Mouse (Mus musculus) left cerebral cortex, adult 11 months (tissue): ENCODE measurements around the gene Fam208a.

Source experiments
- DNase-seq: peaks from one replicate; pipeline ENCODE4 v3.0.0; 2022; ENCODE audit warnings: low spot score

Fam208a gene

DNA sequence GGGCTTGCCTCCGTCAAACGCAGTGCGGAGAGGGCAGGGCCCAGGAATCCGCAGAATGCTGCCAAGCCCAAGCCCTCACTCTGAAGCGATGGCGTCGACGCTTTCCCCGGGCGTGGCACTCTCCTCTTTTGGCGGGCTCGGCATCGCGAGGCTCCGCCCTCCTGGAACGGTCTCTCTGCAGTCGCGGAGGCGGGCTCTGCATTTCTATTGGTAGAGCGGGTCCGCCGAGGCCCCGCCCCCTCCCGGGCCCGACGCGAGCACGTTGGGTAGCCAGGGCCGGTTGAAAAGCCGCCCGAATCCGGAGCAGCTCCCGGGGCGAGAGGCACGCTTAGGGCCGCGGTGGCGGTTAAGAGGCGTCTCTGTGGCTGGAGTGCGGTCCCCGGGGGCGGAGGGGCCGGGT is at the start of gene Fam208a:
Fam208a (plus strand) TSS at position 262 of the 400 bp plus-strand sequence.
- DNase-seq = peak; percentile 90

DNA sequence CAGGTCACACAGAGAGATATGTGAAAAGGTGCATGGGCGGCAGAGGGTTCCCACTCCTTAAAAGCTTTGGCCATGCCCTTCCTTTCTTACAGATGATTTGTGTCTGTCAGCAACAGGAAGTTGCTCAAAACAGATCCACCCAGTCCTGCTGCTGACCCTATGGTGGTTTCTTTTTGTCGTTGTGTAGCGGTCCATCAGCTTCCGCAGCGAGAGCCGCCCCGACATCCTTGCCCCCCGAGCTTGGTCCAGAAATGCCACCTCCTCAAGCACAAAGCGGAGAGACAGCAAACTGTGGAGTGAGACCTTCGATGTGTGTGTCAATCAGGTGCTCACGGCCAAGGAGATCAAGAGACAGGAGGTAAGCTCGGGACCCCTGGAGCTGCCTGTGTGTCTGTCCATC is 49.2 kb upstream of the Fam208a start:
- DNase-seq = no peak

DNA sequence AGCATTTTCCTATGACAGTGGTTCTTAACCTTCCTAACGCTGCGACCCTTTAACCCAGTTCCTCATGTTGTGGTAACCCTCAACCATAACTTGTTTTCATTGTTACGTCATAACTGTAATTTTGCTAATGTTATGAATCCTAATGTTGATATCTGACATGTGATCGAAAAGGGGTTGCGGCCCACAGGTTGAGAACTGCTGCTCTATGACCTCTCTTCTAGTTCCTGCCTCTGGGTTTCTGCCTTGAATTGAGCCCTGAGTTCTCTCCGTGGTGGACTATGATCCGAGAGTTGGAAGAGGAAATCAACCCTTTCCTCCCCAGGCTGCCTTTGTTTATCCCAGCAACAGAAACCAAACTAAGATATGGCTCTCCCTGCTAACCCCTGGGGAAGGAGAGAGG is 47.2 kb upstream of the Fam208a start:
- no peak for DNase-seq

DNA sequence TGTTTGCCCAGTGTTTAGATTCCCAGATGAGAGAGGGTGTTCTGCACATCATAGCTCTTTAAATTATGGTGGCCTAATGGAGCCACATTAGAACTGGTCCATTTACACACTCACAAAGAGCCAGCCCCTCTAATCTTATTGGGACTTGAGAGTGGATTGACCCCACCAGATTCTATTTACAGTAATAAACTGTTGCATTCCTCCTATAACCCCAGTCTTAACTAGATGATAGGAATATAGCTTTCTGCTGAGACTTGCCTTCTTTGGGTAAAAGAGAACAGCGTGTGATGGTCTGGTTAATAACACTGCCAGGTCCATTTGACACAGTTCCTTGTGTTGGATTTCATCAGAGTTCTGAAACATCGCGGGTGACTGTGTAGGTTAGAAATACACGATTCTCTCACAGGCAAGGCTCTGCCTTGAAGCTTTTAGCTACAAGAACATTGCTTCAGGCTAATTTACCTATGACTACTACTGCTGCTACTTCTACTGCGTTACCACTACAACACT is 45.3 kb upstream of the Fam208a start:
- no peak for DNase-seq

DNA sequence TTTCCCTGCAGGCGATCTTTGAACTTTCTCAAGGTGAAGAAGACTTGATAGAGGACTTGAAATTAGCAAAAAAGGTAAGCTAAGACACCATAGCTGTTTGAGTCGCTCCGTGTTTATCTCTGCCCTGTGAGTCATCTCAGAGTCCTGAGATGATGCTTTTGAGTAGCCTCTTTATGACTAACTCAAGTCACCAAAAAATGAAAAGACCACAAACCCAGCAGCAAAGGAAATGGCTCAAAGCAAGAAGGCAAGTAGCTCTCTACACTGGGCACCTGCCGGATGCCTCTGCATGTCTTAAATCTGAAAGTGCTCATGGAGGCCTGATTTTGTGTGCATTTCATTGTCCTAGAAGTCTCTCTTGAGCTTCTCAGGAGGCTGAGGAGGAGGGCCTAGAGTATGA is 44.5 kb upstream of the Fam208a start:
- no peak for DNase-seq

GRCm38 (mm10) chr14:27388616-27389015 is 40.0 kb upstream of the Fam208a start:
- DNase-seq = no peak

DNA sequence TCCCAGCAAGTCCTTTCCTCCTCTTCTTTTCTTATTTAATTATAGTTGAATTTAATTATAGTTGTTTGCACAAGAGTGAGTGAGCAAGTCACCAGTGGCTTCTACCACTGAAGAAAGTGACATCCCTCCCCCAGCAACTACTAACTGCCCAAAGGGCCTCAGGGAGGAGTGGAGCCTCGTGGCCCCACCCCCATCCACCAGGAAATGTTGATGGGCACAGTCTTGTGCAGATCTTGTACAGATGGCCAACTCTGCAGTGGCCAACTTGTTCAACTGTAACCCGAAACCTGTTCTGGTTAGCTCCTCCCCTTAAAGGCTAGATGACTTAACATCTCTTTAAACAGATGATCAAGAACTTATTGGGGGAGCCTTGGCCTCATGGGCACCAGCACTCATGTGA is 38.9 kb upstream of the Fam208a start:
- DNase-seq = no peak

DNA sequence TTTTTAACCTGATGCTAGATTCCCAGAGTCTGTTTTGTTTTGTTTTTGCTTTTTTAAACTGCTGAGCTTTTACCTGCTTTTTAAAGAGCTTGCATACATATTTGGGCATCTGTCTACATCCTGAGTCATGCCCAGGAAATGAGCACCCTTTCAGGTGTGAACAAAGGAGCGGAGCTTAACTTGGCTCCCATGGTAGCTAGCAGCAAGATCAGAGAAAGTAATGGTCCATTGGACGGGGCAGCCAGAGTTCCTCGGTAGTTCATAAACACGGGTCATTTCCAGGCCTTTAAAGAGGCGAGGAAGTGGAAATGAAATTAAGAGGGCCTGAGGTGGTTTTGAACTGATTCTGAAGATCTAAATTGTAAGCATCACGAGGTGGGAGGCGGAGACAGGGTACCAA is 38.0 kb upstream of the Fam208a start:
- no peak for DNase-seq

DNA sequence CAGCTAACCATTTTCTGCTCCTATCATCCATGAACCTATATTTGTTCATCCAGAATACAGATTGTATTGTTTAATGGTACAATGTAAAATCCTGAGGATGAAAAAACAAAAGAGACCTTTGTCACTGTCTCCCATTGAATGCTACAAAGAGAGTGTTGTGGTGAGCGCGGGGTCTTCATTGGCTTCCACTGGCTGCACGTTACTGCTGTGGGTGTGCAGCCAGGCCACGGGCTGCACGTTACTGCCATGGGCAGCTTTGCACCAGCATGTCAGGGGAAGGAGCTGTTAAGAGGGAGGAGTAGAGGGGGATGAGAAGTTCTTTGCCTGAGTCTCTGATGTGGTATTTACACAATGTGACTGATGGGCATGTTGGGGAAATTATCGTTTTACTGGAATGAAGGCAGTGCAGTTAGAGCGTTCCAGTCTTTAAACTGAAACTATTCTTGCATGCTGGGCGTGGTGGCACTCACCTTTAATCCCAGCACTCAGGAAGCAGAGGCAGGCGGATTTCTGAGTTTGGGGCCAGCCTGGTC is 36.8 kb upstream of the Fam208a start:
- DNase-seq = no peak

DNA sequence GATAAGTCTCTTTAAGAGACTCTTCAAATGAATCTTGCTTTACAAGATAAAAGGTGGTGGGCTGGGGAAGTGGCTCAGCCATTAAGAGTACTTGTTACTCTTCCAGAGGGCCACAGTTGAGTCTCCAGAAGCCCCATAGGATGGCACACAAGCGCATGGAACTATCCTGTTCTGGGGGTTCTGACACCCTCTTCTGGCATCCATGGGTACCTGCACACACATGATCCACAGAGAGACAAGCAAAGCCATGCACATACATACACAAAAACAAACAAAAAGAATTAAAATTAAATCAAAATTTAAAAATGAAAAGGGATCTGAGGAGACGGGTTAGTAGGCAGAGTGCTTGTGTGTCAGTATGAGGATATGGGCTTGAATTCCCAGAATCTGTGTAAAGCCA is 36.0 kb upstream of the Fam208a start:
- no peak for DNase-seq

GRCm38 (mm10) chr14:27393806-27394205 is 34.8 kb upstream of the Fam208a start:
- DNase-seq = no peak

DNA sequence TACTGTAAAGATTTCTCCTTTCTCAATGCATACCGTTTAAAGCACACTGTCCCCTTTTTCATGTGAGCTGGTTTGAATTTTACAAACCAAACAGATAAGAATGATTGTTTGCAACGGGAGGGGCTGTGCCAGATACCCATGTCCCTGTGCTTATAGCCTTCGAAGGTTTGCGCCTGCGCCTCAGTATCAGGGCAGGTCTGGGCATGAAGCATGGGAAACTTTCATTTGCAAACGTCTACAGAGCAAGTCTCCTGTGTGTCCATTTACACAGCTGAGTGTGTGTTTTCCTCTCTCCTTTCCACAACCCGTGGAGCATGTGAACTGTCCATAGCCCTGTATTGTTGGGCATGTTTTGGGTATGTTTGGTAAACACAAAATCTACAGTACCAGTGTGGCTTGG is 32.2 kb upstream of the Fam208a start:
- no peak for DNase-seq

- DNase-seq = no peak
Observed at GRCm38 (mm10) chr14:27397526-27397925, 31.1 kb upstream of the Fam208a start.

DNA sequence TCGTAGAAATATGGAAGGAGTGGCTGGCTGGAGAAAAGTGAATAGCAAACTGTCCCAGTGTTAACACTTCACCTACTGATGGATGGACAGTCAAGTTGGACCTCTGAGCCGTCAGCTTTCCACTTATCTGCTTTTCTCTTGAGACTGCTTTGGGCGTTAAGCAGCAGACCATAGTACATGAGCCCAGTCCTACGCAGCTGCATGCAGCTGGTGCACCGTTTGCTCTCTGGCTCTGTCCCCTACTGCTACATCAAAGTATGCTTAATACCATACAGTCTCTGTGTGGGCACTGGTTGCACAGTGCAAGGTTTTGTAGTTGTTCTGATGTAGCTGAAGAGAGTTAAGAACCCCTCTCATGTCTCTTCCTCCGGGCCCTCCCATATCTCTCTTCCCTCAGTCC is 28.1 kb upstream of the Fam208a start:
- DNase-seq = no peak

DNA sequence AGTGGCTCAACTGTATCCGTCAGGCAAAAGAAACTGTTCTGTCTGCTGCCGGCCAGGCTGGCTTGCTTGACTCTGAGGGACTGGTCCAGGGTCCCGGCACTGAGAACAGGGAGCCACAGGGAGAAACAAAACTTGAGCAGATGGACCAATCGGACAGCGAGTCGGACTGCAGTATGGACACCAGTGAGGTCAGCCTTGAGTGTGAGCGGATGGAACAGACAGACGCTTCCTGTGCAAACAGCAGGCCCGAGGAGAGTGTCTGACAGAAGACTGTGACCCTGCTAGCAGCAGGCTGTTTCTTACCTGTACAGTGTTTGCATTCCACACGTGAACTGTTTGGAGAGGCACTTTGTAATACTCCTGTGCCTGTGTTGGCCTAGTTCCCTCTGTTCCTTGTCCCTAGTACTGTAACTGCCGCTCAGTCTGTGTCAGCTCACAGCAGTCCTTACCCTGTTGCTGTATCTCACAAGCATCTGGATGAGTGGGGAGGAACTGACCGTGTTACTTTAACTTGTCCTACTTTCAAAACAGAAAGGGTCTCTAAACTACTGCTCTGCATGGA is 26.8 kb upstream of the Fam208a start:
- no peak for DNase-seq

GRCm38 (mm10) chr14:27402332-27403250 is 26.0 kb upstream of the Fam208a start:
- DNase-seq = no peak

DNA sequence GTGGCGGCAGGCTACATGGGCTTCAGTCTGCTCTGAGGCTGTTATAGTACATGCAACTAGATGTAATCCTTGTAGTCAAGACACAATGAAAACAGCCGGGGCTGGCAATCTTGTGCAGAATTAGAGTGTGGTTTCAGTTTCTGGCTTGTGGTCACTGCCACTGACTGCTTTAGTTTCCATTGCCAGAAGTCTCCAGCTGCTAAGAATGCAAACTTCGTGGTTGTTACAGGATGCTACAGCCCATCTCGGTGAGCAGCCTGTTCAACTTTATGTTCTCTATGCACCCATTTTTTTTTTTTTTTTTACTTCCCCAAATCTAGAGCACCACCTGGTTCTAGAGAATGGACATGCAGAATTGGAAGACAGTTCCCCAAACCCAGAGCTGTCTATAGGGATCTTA is 23.2 kb upstream of the Fam208a start:
- DNase-seq = no peak

GRCm38 (mm10) chr14:27405947-27406346 is 22.7 kb upstream of the Fam208a start:
- no peak for DNase-seq

- DNase-seq = no peak
Observed at GRCm38 (mm10) chr14:27408240-27408639, 20.4 kb upstream of the Fam208a start.

DNA sequence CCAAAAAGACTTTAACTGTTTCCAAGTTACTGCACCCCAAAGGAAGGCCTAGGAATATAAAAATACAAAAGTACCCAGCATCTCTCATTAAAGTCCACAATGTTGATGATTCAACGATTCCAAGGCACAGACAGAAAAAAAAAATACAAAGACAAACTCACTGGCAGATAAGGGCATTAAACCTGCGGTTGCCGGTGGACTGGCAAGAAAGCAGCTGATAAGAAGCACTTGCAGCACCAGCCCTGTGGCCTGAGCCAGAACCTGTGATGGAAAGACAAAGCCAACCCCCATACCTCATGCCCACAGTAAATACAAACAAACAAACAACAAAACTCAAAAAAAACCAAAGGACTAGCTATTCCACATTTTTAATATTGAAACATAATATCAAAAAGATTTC is 19.0 kb upstream of the Fam208a start:
- DNase-seq = no peak

DNA sequence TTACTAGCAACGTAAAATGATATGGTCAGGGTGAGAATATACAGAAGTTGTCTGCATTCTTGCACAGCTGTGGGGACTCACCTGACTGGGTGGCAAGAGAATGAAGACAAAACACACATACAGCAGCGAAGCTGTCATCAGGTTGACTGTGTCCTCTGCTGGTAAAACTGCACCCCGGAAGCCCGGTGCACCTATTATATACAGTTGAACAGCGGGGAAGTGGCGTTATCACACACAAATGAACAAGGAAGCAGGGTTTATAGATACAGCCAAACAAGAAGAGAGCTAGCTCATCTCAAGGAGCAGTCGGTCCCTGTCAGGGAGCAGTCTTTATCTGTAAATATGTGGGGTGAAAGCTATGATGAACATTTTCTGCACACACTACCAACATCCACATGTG is 17.1 kb upstream of the Fam208a start:
- no peak for DNase-seq

- DNase-seq = no peak
Observed at GRCm38 (mm10) chr14:27412699-27413098, 15.9 kb upstream of the Fam208a start.

GRCm38 (mm10) chr14:27413961-27414360 is 14.7 kb upstream of the Fam208a start:
- DNase-seq = no peak
